Mouse (Mus musculus) forebrain, embryonic 10.5 days (tissue): ENCODE data around the gene Gm13693. TPM values are rescaled to one million over a fixed set of nuclear protein-coding genes. Genes with fewer than 3 reads are reported as not detected.
"Not testable (repeated sequence)": the region's sequence is repeated elsewhere in the genome, so short reads cannot be mapped to it uniquely, and the experiment has no call there.

ENCODE experiments used
- DNase-seq: peaks from one replicate; pipeline ENCODE4 v3.0.0-alpha.2; 2017; ENCODE audit warnings: low spot score; ENCODE audit errors: extremely low spot score
- H3K27ac ChIP-seq: fragments of 300-500 bp; sonication (generic); 2 replicates; pipeline ENCODE4 v1.5.1; 2016; ENCODE audit warnings: mild to moderate bottlenecking
- H3K27me3 ChIP-seq: fragments of 300-500 bp; sonication (generic); 2 replicates; pipeline ENCODE4 v1.6.1; 2016; ENCODE audit warnings: mild to moderate bottlenecking; ENCODE audit not compliant: poor library complexity, severe bottlenecking
- H3K36me3 ChIP-seq: fragments of 300-500 bp; sonication (generic); replicated peaks from 2 replicates; pipeline ENCODE4 v1.6.1; 2016; ENCODE audit warnings: mild to moderate bottlenecking, moderate library complexity
- H3K4me1 ChIP-seq: fragments of 300-500 bp; sonication (generic); 2 replicates; pipeline ENCODE4 v1.6.1; 2016
- H3K4me3 ChIP-seq: fragments of 300-500 bp; sonication (generic); 2 replicates; pipeline ENCODE4 v1.5.1; 2016; ENCODE audit warnings: mild to moderate bottlenecking, moderate library complexity
- H3K9me3 ChIP-seq: fragments of 300-500 bp; sonication (generic); 2 replicates; pipeline ENCODE4 v1.6.1; 2016; ENCODE audit warnings: mild to moderate bottlenecking, moderate library complexity
- WGBS: fragments of 180-500 bp; shearing (Covaris S2); methylation state at CpG from one replicate; pipeline ENCODE4 v1.1.7; 2016; 5-methylcytosine and 5-hydroxymethylcytosine counted together
- polyA plus RNA-seq: library from polyadenylated mRNA; unstranded; fragments of >200 nt; fragmentation: Nextera tagmentation; extraction: Ambion mirVana; gene quantifications from 2 replicates; pipeline ENCODE4 v1.2.1, GENCODE M21; 2016

The Gm13693 gene
- polyA plus RNA-seq, result not detected in 2 replicates

DNA sequence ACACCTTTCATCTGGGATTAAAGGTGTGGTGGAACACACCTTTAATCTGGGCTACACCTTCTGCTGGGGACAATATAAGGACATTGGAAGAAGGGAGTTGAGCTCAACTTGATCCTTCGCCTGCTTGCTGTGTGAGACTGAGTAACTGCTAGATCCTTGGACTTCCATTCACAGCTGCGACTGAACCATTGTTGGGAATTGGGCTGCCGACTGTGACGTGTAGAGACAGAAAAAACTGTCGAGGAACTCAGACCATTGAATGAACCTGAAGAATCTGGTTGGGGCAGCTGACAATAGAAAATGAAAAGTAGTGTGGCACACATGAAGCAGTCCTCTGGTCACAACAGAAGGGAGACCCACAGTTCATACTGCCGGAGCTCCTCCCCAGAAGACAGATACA lies at the start of gene Gm13693:
Gene Gm13693, plus strand, starts transcription at position 301 of the 400 bp plus-strand sequence.
- no CpG with 5 or more reads among the region's 6 CpGs for WGBS
- not testable (repeated sequence) for H3K4me1 ChIP-seq, H3K36me3 ChIP-seq, DNase-seq, H3K4me3 ChIP-seq, H3K27ac ChIP-seq, H3K9me3 ChIP-seq, H3K27me3 ChIP-seq

GRCm38 (mm10) chr2:83929478-83930088 lies 31.7 kb upstream of the Gm13693 start:
- no peak overlapping the region for H3K4me3 ChIP-seq
- no peak overlapping the region for H3K27ac ChIP-seq
- H3K9me3 ChIP-seq, result no peaks in the 10 kb centered on the region; the same call in 1 of the 2 replicates
- no peak for DNase-seq
- WGBS, result 54% methylated on average over 2 of the region's 2 CpGs
- H3K4me1 ChIP-seq, result peaks cover 3% of the 10 kb centered on the region; the same call in 1 of the 2 replicates
- H3K36me3 ChIP-seq, result no peaks in the 10 kb centered on the region
- no peaks in the 10 kb centered on the region for H3K27me3 ChIP-seq

DNA sequence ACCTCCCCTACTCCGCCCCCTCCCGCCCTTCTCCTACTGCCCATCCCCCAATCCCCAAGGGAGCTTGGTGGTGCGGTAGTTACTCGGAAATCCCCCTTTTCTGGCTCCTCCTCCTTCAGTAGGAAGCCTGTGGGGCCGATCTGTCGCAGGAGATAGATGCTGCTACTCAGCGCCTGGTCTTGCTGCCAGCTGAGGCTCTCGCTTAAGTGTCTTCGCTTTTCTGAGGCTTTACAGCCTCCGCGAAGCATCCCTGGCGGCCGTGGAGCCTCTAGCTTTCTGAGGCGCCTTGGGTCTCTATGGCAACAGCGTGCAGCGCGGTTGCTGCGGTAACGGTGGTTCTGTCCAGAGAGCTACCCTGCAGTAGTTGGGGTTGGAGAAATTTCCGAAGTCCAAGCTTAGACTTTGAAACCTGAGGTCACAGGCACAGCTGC lies 20.4 kb upstream of the Gm13693 start, which contains the start of gene Zswim2:
Gene Zswim2, minus strand, starts transcription at position 298 of the 431 bp plus-strand sequence.
- H3K27me3 ChIP-seq, result no peaks in the 10 kb centered on the region
- peak within 1 kb of the TSS; percentile 52 for H3K4me3 ChIP-seq
- peaks cover 10% of the 10 kb centered on the region for H3K4me1 ChIP-seq
- WGBS, result 1% methylated on average over 20 of the region's 20 CpGs
- DNase-seq, result peak; percentile 72
- peak within 1 kb of the TSS; percentile 60; the same call in 1 of the 2 replicates for H3K27ac ChIP-seq
- H3K9me3 ChIP-seq, result no peaks in the 10 kb centered on the region
- H3K36me3 ChIP-seq, result no peaks in the 10 kb centered on the region

DNA sequence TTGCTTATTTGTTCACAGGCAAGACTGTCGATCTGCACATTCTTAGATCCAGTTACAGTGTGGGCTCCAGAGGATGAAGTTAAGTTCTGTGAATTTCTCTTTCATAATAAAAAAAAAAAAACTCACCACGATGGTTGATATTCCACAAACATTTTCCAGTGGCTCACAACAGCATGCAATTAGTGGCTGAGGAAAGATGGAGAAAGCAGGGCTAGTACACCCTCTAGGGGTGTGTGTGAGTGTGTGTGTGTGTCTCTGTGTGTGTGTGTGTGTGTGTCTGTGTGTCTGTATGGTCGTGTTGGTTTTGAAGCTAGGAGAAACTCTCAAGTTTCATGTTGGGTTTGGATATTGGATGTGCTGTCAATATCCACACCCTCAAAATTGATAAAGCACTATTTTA lies 19.9 kb upstream of the Gm13693 start:
- H3K36me3 ChIP-seq, result no peaks in the 10 kb centered on the region
- H3K4me1 ChIP-seq, result peaks cover 10% of the 10 kb centered on the region
- H3K27ac ChIP-seq, result no peak overlapping the region
- WGBS, result 56% methylated on average over 3 of the region's 3 CpGs
- no peak for DNase-seq
- no peaks in the 10 kb centered on the region for H3K27me3 ChIP-seq
- H3K4me3 ChIP-seq, result peak overlapping the region; percentile 52
- no peaks in the 10 kb centered on the region for H3K9me3 ChIP-seq

- Histone ChIP-seq H3K4me3 (no peak overlapping the region), H3K27ac (no peak overlapping the region), H3K4me1 (peaks cover 10% of the 10 kb centered on the region), H3K9me3 (no peaks in the 10 kb centered on the region), H3K36me3 (no peaks in the 10 kb centered on the region), H3K27me3 (no peaks in the 10 kb centered on the region)
- WGBS, result 80% methylated on average over 4 of the region's 4 CpGs
- no peak for DNase-seq
These were observed 19.5 kb upstream of the Gm13693 start for GRCm38 (mm10) chr2:83941792-83942191.

DNA sequence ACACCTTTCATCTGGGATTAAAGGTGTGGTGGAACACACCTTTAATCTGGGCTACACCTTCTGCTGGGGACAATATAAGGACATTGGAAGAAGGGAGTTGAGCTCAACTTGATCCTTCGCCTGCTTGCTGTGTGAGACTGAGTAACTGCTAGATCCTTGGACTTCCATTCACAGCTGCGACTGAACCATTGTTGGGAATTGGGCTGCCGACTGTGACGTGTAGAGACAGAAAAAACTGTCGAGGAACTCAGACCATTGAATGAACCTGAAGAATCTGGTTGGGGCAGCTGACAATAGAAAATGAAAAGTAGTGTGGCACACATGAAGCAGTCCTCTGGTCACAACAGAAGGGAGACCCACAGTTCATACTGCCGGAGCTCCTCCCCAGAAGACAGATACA lies 5.9 kb upstream of the Gm13693 start, which contains the start of gene Gm13698:
Gene Gm13698, plus strand, starts transcription at position 301 of the 400 bp plus-strand sequence.
- not testable (repeated sequence) for H3K4me3 ChIP-seq, H3K9me3 ChIP-seq, H3K4me1 ChIP-seq, H3K27me3 ChIP-seq, H3K27ac ChIP-seq, H3K36me3 ChIP-seq, DNase-seq
- no CpG with 5 or more reads among the region's 6 CpGs for WGBS

DNA sequence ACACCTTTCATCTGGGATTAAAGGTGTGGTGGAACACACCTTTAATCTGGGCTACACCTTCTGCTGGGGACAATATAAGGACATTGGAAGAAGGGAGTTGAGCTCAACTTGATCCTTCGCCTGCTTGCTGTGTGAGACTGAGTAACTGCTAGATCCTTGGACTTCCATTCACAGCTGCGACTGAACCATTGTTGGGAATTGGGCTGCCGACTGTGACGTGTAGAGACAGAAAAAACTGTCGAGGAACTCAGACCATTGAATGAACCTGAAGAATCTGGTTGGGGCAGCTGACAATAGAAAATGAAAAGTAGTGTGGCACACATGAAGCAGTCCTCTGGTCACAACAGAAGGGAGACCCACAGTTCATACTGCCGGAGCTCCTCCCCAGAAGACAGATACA lies 5.7 kb downstream of the Gm13693 start, which contains the start of gene Gm13695:
Gene Gm13695, plus strand, starts transcription at position 301 of the 400 bp plus-strand sequence.
- H3K27me3 ChIP-seq, H3K4me3 ChIP-seq, H3K9me3 ChIP-seq, DNase-seq, H3K27ac ChIP-seq, H3K36me3 ChIP-seq, H3K4me1 ChIP-seq: not testable (repeated sequence)
- no CpG with 5 or more reads among the region's 6 CpGs for WGBS

- H3K9me3 ChIP-seq, H3K27me3 ChIP-seq: not testable (repeated sequence)
These were observed 11.5 kb downstream of the Gm13693 start, which contains the start of gene Gm13696 for GRCm38 (mm10) chr2:83972823-83973222. TSS of gene Gm13696 (plus strand) at chr2:83973123.

GRCm38 (mm10) chr2:83978633-83979032 lies 17.3 kb downstream of the Gm13693 start, which contains the start of gene Gm13694:
TSS of gene Gm13694 (plus strand) at chr2:83978933.
- H3K9me3 ChIP-seq, H3K27me3 ChIP-seq, H3K36me3 ChIP-seq, H3K4me1 ChIP-seq, H3K27ac ChIP-seq, H3K4me3 ChIP-seq, DNase-seq: not testable (repeated sequence)
- no CpG with 5 or more reads among the region's 6 CpGs for WGBS

More at GRCm38 (mm10) chr2:83972823-83973222, 11.5 kb downstream of the Gm13693 start, which contains the start of gene Gm13696:
- not testable (repeated sequence) for H3K27ac ChIP-seq, DNase-seq, H3K36me3 ChIP-seq, H3K4me1 ChIP-seq, H3K4me3 ChIP-seq
- WGBS, result no CpG with 5 or more reads among the region's 6 CpGs

GRCm38 (mm10) chr2:83984443-83984842 lies 23.1 kb downstream of the Gm13693 start, which contains the start of gene Gm13697:
TSS of gene Gm13697 (plus strand) at chr2:83984743.
- not testable (repeated sequence) for H3K27ac ChIP-seq, H3K9me3 ChIP-seq, H3K4me1 ChIP-seq, H3K4me3 ChIP-seq, H3K27me3 ChIP-seq, DNase-seq, H3K36me3 ChIP-seq
- no CpG with 5 or more reads among the region's 6 CpGs for WGBS

- H3K27ac ChIP-seq, H3K4me3 ChIP-seq, H3K4me1 ChIP-seq, H3K36me3 ChIP-seq, H3K27me3 ChIP-seq, DNase-seq, H3K9me3 ChIP-seq: not testable (repeated sequence)
- no CpG with 5 or more reads among the region's 6 CpGs for WGBS
These were observed 28.9 kb downstream of the Gm13693 start, which contains the start of gene Gm13691 for GRCm38 (mm10) chr2:83990253-83990652. TSS of gene Gm13691 (plus strand) at chr2:83990553.

- H3K4me3 ChIP-seq, H3K27me3 ChIP-seq, H3K36me3 ChIP-seq, H3K4me1 ChIP-seq, H3K9me3 ChIP-seq, H3K27ac ChIP-seq, DNase-seq: not testable (repeated sequence)
- 65% methylated on average over 8 of the region's 9 CpGs for WGBS
These were observed 32.4 kb downstream of the Gm13693 start for GRCm38 (mm10) chr2:83993639-83994255.

- DNase-seq, H3K27ac ChIP-seq, H3K9me3 ChIP-seq, H3K4me1 ChIP-seq, H3K27me3 ChIP-seq, H3K4me3 ChIP-seq, H3K36me3 ChIP-seq: not testable (repeated sequence)
- WGBS, result 85% methylated on average over 2 of the region's 3 CpGs
These were observed 33.2 kb downstream of the Gm13693 start for GRCm38 (mm10) chr2:83994526-83994925.
